Mouse (Mus musculus): ENCODE data around the gene Clec2d. TPM values are rescaled to one million over a fixed set of nuclear protein-coding genes. Genes with fewer than 3 reads are reported as not detected.

The Clec2d gene
- polyA plus RNA-seq, 1 experiment = not detected

GRCm38 (mm10) chr6:129212421-129213195 is 32.2 kb downstream of the Clec2d start:
- Histone ChIP-seq H3K27ac (ENCODE audit: insufficient read depth, low read length) (no peak overlapping the region), H3K4me3 (ENCODE audit: low read depth, low read length) (no peak overlapping the region), H3K9me3 (replicated peaks; ENCODE audit: control insufficient read depth, insufficient read depth, low read length, poor library complexity, severe bottlenecking) (peaks cover 5% of the 10 kb centered on the region; the same call in 1 of the 2 replicates), H3K4me1 (ENCODE audit: control insufficient read depth, insufficient read depth, low read length) (no peaks in the 10 kb centered on the region), H3K36me3 (ENCODE audit: control insufficient read depth, insufficient read depth, low read length, poor library complexity, severe bottlenecking) (no peaks in the 10 kb centered on the region), H3K9ac (ENCODE audit: low read depth, poor library complexity, severe bottlenecking) (no peak overlapping the region), H3K27me3 (ENCODE audit: control insufficient read depth, insufficient read depth, low read length, poor library complexity, severe bottlenecking) (no peaks in the 10 kb centered on the region)
- TF ChIP-seq EP300 (IDR thresholded peaks at IDR 0.05; ENCODE audit: insufficient read depth, low read depth, low read length) (no peak), POLR2A (IDR thresholded peaks at IDR 0.05; ENCODE audit: insufficient read depth, low read length) (no peak), CTCF (IDR thresholded peaks at IDR 0.05; ENCODE audit: low read depth, low read length) (no peak)

DNA sequence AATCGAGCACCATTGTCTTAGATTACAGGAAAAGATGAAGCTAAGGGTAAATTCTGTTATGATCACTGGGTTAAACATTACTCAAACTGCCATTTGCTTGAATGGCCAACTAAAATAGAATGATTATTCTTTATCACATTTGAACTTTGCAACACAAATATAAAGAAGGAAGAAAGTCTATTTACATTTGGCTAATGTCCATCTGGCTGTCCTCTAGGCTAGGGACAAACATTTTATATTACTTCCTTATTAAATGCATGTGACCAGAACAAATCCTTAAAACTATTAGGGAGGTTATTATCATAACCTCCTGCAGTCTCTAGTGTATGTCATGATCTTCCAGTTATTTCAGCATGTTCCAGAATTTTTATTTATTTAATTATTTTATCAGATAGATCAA is 33.1 kb downstream of the Clec2d start:
- Histone ChIP-seq H3K9me3 (replicated peaks; ENCODE audit: control insufficient read depth, insufficient read depth, low read length, poor library complexity, severe bottlenecking) (peaks cover 5% of the 10 kb centered on the region; the same call in 1 of the 2 replicates), H3K27me3 (ENCODE audit: control insufficient read depth, insufficient read depth, low read length, poor library complexity, severe bottlenecking) (no peaks in the 10 kb centered on the region), H3K9ac (ENCODE audit: low read depth, poor library complexity, severe bottlenecking) (no peak overlapping the region), H3K4me3 (ENCODE audit: low read depth, low read length) (no peak overlapping the region), H3K36me3 (ENCODE audit: control insufficient read depth, insufficient read depth, low read length, poor library complexity, severe bottlenecking) (no peaks in the 10 kb centered on the region), H3K27ac (ENCODE audit: insufficient read depth, low read length) (no peak overlapping the region), H3K4me1 (ENCODE audit: control insufficient read depth, insufficient read depth, low read length) (no peaks in the 10 kb centered on the region)
- TF ChIP-seq CTCF (IDR thresholded peaks at IDR 0.05; ENCODE audit: low read depth, low read length) = no peak
- no peak for TF ChIP-seq EP300 (IDR thresholded peaks at IDR 0.05; ENCODE audit: insufficient read depth, low read depth, low read length)
- TF ChIP-seq POLR2A (IDR thresholded peaks at IDR 0.05; ENCODE audit: insufficient read depth, low read length) = no peak

- Histone ChIP-seq H3K27ac (ENCODE audit: insufficient read depth, low read length) (no peak overlapping the region), H3K36me3 (ENCODE audit: control insufficient read depth, insufficient read depth, low read length, poor library complexity, severe bottlenecking) (no peaks in the 10 kb centered on the region), H3K9me3 (replicated peaks; ENCODE audit: control insufficient read depth, insufficient read depth, low read length, poor library complexity, severe bottlenecking) (peaks cover 5% of the 10 kb centered on the region; the same call in 1 of the 2 replicates), H3K4me1 (ENCODE audit: control insufficient read depth, insufficient read depth, low read length) (no peaks in the 10 kb centered on the region), H3K9ac (ENCODE audit: low read depth, poor library complexity, severe bottlenecking) (no peak overlapping the region), H3K27me3 (ENCODE audit: control insufficient read depth, insufficient read depth, low read length, poor library complexity, severe bottlenecking) (no peaks in the 10 kb centered on the region), H3K4me3 (ENCODE audit: low read depth, low read length) (no peak overlapping the region)
- no peak for TF ChIP-seq POLR2A (IDR thresholded peaks at IDR 0.05; ENCODE audit: insufficient read depth, low read length)
- no peak for TF ChIP-seq EP300 (IDR thresholded peaks at IDR 0.05; ENCODE audit: insufficient read depth, low read depth, low read length)
- TF ChIP-seq CTCF (IDR thresholded peaks at IDR 0.05; ENCODE audit: low read depth, low read length) = no peak
These were observed 33.8 kb downstream of the Clec2d start for GRCm38 (mm10) chr6:129214263-129214662.

- H3K36me3 ChIP-seq (ENCODE audit: control insufficient read depth, insufficient read depth, low read length, poor library complexity, severe bottlenecking) = no peaks in the 10 kb centered on the region
- TF ChIP-seq POLR2A (IDR thresholded peaks at IDR 0.05; ENCODE audit: insufficient read depth, low read length) (no peak), CTCF (IDR thresholded peaks at IDR 0.05; ENCODE audit: low read depth, low read length) (no peak), EP300 (IDR thresholded peaks at IDR 0.05; ENCODE audit: insufficient read depth, low read depth, low read length) (no peak)
- H3K4me1 ChIP-seq (ENCODE audit: control insufficient read depth, insufficient read depth, low read length) = no peaks in the 10 kb centered on the region
- no peak overlapping the region for H3K9ac ChIP-seq (ENCODE audit: low read depth, poor library complexity, severe bottlenecking)
- H3K27me3 ChIP-seq (ENCODE audit: control insufficient read depth, insufficient read depth, low read length, poor library complexity, severe bottlenecking) = no peaks in the 10 kb centered on the region
- peaks cover 5% of the 10 kb centered on the region; the same call in 1 of the 2 replicates for H3K9me3 ChIP-seq (replicated peaks; ENCODE audit: control insufficient read depth, insufficient read depth, low read length, poor library complexity, severe bottlenecking)
- H3K4me3 ChIP-seq (ENCODE audit: low read depth, low read length) = no peak overlapping the region
- H3K27ac ChIP-seq (ENCODE audit: insufficient read depth, low read length) = no peak overlapping the region
These were observed 34.6 kb downstream of the Clec2d start for GRCm38 (mm10) chr6:129215053-129215452.

DNA sequence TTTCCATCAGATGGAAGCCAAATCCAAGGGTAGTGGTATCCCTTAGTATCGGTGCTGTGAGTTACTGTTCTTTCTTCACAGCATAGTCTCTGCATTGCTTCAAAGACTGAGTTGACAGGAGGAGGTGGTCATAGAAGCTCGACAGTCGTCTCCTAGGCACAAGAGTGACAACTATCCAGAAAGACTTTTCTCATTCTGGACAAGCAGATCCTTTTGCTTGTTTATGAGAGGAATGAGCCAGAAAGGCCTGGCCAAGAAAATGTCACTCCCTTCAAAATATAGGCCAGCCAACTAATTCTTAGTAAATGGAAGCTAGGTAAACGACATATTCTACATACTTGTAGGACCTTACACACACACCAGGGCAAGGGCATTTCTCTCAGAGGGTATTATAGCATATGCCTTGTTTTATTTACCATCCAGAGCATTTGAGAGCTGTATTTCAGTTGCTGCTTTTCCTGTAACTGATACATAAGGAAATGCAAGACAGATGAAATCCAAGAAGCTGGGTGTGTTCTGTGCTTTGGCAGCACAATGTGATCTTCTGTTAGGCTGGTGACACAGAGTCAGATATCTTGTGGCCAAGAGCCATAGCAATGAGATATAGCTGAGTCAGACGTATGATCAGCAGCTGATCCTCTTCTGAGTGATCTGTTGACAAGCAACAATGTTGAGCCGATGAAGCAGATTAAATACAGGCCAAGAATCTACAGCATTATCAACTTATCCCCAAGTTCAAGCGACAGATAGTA is 35.6 kb downstream of the Clec2d start:
- no peaks in the 10 kb centered on the region for H3K27me3 ChIP-seq (ENCODE audit: control insufficient read depth, insufficient read depth, low read length, poor library complexity, severe bottlenecking)
- no peak for TF ChIP-seq POLR2A (IDR thresholded peaks at IDR 0.05; ENCODE audit: insufficient read depth, low read length)
- no peak for TF ChIP-seq CTCF (IDR thresholded peaks at IDR 0.05; ENCODE audit: low read depth, low read length)
- no peak for TF ChIP-seq EP300 (IDR thresholded peaks at IDR 0.05; ENCODE audit: insufficient read depth, low read depth, low read length)
- no peaks in the 10 kb centered on the region for H3K36me3 ChIP-seq (ENCODE audit: control insufficient read depth, insufficient read depth, low read length, poor library complexity, severe bottlenecking)
- peaks cover 5% of the 10 kb centered on the region; the same call in 1 of the 2 replicates for H3K9me3 ChIP-seq (replicated peaks; ENCODE audit: control insufficient read depth, insufficient read depth, low read length, poor library complexity, severe bottlenecking)
- H3K9ac ChIP-seq (ENCODE audit: low read depth, poor library complexity, severe bottlenecking) = no peak overlapping the region
- no peaks in the 10 kb centered on the region for H3K4me1 ChIP-seq (ENCODE audit: control insufficient read depth, insufficient read depth, low read length)
- no peak overlapping the region for H3K27ac ChIP-seq (ENCODE audit: insufficient read depth, low read length)
- H3K4me3 ChIP-seq (ENCODE audit: low read depth, low read length) = no peak overlapping the region

All from ES-Bruce4 (cell line).